Mouse (Mus musculus): ENCODE data around the gene S1pr5.

S1pr5 gene

DNA sequence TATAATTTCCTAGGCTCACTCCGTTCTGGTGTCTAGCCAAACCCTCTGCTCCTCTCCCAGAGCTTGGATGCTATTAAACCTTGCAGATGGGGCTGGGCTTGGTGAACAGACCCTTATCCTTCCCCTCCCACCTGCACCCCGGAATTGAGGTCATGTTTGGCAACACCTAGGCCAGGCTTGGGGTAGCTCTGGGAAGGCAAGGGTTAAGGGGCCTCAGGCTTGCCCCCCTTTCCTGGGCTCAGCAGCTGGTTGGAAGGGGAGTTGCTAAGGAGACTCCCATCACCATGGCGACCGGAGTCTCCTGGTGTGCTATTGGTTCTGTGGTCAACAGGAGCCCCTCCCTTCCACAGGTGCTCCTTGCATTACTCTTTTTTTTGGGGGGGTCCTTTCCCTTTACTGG is 50.3 kb downstream of the S1pr5 start:
- DNase-seq = peak; percentile 90

DNA sequence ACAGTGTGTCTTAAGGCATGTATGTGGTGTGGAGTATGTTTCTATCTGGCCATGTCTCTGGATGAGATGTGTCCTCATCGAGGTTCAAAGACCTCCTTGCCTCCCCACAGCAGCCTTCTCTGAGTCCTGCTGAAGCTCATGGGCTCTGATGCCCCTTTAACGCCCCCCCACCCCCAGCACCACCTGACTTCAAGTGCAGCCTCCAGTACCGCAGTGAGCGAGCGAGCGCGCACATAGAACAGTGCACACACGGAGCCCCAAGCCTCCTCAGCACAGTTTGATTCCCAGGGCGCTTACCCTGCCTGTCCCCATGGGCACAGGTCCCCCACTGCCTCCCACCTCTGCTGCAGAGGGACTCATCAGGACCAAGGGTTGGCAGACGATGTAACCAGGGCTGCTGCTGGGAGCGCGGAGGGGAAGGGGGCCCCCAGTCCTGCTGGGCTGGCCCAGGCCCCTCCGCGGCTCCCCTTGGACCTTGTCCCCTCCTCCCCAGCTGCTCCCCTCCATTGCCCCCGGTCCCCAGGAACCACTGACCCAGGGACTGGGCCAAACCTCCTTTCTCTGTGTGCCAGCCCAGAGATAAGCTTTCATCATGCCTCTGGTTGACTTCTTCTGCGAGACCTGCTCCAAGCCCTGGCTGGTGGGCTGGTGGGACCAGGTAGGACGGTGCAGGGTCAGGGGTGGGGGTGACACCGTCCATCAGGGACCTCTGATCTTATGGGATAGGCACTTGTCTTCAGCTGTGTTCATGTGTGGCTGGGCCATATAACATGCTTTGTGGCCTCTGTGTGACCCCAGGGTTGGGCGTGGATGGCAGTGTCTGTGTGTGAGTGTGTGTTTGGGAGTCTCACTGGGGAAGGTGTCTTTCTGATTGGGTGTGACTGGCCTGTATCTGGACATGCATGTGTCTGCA is 51.5 kb downstream of the S1pr5 start:
- peak; percentile 68 for DNase-seq

DNA sequence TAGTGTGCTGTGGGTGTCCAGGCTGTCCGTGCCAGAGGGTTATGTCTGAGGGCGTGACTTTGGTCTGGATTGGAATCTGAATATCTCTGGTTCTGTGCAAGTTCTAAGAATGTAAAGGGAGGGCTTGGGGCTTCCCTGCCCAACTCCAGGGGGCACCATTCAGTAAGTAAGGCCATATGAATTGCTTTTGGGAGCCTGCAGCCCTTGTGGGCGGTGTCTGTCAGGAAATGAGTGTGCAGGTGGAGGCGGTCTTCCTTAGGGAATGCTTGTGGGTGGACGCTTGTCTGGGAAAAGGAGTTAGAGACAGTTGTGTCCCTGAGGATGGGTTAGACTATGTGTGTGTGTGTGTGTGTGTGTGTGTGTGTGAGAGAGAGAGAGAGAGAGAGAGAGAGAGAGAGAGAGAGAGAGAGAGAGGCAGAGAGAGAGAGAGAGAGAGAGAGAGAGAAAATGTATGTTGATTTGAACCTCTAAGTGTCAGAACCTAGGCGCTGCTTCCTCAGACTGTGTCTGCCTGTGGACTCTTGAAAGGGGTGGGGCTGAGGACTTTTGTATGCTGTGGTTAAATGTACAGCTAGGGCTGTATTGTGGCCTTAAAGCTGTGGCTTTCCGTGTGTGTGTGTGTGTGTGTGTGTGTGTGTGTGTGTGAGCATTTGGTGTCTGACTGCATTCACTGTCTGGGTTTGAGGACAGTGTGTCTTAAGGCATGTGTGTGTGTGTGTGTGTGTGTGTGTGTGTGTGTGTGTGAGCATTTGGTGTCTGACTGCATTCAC is 52.3 kb downstream of the S1pr5 start:
- peak; percentile 53 for DNase-seq

DNA sequence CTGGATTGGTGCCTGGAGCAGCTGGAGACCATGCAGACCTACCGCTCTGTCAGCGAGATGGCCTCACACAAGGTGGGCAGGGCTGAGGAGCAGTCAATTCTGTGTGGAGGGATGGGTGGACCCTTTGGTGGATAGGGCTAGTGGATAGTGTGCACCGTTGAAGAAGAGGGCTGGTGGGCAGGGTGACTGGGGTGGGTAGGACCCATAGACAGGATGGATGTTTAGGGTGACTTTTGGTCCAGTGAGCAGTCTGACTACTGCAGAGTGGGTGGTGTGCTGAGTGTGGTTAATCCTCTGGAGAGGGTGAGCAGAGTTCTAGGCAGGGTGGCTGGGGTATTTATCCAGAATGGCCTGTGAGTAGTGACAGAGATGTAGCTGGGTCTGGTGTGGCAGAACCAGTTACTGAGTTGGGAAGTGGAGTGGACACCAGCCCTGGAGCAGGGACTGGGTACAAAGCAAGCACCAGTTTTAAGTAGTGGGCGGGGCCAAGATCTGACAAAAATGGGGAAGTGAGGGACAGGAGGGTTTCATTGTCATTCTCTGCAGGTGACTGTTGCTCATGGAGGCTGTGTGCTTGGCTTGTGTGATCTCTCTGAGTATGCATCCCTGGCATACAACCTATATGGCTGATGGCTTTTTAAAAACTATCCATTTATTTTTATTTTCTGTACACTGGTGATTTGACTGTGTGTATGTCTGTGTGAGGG is 53.3 kb downstream of the S1pr5 start:
- DNase-seq = no peak

DNA sequence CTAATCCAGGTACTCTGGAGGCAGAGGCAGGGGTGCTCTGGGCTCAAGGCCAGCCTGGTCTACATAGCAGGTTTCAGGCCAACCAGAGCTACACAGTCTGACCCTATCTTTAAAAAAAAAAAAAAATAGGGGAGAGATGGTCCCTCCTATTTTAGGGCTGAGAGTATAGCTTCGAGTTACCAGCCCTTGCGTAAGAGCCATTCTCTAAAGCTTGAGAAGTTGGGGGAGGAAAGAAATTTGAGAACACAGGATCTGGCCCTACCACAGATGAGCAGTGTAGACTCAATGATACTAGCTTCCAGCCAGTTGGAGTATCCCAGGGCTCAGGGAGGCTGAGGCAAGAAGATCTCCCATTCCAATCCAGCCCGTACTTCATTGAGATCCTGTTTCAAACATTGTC is 54.5 kb downstream of the S1pr5 start:
- no peak for DNase-seq
